Mouse (Mus musculus): ENCODE results near the gene Zcchc7.

GRCm38 (mm10) chr4:44706865-44707264, 48.8 kb upstream of the Zcchc7 start:
- no peak for TF ChIP-seq CTCF (IDR thresholded peaks at IDR 0.05; ENCODE audit: low read depth)
- TF ChIP-seq EP300 (optimal IDR thresholded peaks at IDR 0.05) = no peak

Measured in stomach, postnatal 0 days (tissue).